Mouse (Mus musculus) thymus, postnatal 36 days (tissue): Measurements from ENCODE around the gene Hdac2.

Source experiments
- DNase-seq, 2 experiments: peaks; one replicate each; pipeline ENCODE4 v3.0.0; 2022; ENCODE audit warnings: mixed read lengths in 2 of 2

The Hdac2 gene

GRCm38 (mm10) chr10:36974086-36974675 is at the start of gene Hdac2:
Gene Hdac2 (plus strand): TSS chr10:36974544.
- peak; percentile 86 to 87 for DNase-seq

DNA sequence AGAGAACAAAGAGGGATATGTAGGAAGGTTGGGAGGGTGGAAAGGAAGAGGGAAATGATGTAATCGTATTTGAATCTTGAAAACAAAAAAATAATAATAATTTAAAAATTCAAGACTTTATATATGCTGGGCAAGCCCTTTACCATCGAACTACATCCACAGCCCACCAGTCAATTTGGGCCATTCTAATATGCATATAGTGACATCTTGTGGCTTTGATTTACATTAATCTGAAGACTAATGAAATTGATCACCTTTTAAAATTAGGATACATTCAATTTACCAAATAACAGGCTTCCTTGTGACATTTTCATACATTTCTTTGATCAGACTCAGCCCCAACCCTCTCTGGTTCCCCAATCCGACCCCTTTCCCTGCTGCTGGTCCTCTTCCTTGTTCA is 46.1 kb upstream of the Hdac2 start:
- no peak for DNase-seq

GRCm38 (mm10) chr10:36935863-36936262 is 38.5 kb upstream of the Hdac2 start:
- DNase-seq, result no peak

DNA sequence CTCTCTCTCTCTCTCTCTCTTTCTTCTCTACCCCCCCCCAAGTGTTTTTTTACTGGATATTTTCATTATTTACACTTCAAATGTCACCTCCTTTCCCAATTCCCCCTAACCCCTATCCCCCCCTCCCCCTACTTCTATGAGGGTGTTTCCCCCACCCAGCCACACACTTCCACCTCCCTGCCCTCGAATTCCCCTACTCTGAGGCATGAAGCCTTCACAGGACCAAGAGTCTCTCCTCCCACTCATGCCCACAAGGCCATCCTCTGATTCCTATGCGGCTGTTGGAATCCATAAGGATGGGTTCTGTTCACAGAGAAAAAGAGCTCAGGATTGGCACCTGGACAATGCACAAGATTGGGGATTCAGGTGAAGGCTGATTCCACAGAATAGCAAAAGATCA is 38.1 kb upstream of the Hdac2 start:
- no peak for DNase-seq

- DNase-seq, result no peak
Observed at GRCm38 (mm10) chr10:36951742-36952141, 22.6 kb upstream of the Hdac2 start.

GRCm38 (mm10) chr10:36952622-36953021 is 21.7 kb upstream of the Hdac2 start:
- DNase-seq, result no peak

GRCm38 (mm10) chr10:36959563-36960110 is 14.7 kb upstream of the Hdac2 start:
- no peak for DNase-seq

- no peak for DNase-seq
Observed at GRCm38 (mm10) chr10:36964406-36964805, 9.9 kb upstream of the Hdac2 start.

DNA sequence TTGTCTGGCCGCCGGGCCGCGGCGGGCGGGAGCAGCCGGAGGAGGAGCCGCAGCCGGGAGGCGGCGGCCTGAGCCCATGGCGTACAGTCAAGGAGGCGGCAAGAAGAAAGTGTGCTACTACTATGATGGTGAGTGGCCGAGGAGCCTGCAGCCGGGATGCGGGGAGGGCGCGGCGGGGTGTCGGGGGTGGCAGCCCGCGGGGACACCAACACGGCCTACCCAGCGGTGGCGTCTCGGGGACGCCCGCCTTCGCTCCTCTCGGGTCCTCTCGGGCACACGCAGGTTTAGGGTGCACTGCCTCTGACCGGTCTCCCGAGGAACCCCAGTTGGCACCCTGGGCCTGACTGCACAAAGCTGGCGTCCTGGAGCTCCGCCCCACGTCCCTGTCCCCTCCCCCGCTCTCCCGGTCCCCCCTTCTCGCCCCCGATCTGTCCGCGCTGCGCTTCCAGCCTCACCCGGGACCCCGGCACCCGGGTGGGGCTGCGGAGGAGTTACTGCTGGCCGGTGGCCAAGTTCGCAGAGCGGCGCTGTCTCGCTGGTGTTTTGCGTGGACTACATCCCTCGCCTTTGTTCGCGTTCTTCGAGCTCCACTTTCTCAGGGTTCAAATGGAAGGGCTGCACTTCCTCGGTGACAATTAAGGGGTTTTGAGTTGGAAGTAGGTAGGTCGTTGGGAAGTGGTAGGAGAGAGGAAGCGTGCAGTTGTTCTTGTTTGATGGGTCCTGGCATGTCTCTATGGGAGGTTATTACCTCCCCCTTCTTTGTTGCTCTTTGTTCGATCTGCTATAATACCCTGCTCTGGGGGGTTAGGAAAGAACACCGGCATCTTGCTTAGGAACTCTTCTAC is 554 bp downstream of the Hdac2 start:
- peak; percentile 77 to 80 for DNase-seq

- DNase-seq, result no peak
Observed at GRCm38 (mm10) chr10:36981866-36982265, 7.5 kb downstream of the Hdac2 start.

GRCm38 (mm10) chr10:36992149-36992548 is 17.8 kb downstream of the Hdac2 start:
- DNase-seq, result no peak

DNA sequence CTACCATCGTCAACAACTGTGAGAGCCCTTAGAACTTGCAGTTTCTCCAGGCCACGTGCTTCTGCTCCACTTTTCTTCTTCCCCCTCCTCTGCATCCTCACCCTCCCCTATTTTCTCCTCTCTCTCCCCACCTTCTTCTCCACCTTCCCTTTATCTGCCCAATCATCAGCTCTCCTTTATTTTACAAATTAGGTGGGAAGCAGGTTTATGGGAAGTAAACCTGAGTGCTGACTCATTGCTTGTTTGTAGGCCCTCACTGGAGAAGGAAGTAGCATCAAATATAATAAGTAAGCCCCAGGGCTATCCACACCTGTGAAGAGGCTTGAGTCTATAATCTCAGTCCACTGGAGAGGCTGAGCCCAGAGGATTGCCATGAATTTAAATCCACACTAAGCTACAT is 26.5 kb downstream of the Hdac2 start:
- DNase-seq, result no peak

DNA sequence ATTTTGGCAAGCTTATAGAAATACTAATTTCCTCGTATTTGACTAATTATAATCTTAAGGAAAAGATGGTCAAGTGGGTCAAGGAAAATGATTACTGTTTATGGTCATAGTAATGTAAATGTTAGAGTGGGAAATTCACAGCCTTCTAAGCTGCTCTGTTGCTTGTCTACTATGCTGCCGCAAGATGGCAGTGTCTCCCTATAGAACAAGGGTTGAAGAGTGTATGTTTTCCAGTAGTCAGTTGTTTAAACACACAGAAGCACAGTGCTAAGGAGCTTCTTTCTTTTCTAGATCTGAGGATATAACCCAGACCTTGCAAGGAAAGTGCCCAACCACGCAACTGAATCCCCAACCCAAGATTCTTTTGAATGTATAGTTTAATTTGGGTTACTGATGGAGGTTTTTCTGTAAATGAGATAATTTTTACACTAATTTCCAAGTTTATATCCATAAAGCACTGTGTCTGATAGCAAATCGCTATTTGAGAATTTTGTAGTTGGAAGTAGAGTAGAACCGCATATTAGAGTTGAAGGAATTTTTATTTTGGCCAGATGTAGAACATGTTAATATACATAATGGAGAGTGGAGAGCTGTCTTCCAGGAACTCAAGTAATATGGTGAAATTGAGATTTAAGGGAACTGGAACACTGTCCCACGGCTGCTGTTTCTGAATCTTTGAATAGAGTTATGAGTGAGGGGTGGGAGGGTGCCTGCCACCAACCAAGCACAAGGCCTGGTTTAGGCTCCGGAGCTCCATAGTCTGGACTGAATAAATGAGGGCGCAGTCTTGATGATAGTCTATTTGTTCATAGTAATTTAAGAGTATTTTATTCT is 40.1 kb downstream of the Hdac2 start:
- peak; percentile 35 to 50 for DNase-seq

DNA sequence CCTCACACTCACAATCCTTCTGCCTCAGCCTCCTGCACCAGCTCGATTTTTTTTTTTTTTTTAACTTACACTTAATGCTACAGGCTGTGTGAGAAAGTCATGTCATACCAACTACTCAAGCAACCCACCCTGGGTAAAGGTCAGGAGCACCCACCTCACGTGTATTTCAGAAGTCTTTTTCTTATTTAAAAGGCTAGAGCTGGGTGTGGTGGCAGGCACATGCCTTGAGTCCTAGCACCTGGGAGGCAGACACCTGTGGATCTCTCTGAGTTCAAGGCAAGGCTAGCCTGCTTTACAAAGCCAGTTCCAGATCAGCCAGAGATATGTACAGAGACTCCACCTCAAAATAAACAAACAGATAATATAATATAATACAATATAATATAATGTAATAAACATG is 41.4 kb downstream of the Hdac2 start:
- DNase-seq, result no peak

DNA sequence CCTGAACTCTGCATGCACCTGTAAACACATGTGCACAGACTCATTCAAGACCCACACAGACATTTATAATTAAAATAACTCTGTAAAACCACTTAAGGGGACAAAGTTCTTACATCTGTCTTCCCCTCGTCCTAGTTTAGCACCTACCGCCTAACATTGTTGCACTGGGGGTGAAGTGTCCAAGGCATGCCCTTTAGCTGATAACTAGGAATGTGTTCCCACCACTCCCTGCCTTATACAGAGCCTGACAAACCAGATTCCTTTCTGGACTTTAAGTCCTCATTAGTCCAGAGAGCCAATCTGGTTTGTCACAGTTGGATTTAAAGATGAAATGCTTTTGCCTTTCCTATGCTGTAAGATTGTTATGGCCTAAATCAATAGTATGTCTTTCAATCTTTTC is 41.9 kb downstream of the Hdac2 start:
- no peak for DNase-seq

DNA sequence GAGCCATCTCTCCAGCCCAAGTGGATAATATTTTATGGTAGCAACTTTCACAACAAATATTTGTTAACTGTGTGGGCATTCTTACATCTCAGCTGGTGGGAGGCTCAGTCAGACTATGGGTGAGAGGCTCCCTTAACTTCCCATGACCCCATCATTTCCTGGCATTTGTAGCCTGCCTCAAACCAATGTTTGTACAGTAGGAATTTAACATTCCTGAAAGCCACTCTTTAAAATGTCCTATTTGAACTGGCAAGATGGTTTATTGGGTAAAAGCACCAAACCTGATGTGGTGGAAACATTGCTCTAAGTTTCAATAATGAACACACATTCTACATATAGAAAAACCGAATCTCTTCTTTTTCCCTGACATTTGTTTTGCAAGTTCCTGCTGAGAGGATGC is 50.0 kb downstream of the Hdac2 start:
- no peak for DNase-seq

DNA sequence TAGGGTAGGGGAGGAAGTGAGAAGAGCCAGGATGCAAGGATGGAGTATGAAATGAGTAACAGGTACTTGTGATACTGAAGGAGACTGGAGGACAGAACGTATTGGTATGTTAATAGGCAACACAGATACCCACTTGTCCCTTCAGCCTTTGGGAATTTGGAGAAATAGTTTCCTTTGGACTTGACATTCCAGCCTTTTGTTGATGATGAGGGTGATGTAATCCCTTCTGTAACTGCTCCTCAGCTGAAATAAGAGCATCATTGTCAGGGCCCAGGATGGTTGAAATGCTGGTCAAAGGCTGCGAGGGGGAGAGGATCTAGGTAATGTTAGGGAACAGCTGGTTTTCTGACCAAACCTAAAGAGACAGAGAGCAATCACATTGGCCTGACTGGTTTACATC is 54.3 kb downstream of the Hdac2 start:
- DNase-seq, result no peak

DNA sequence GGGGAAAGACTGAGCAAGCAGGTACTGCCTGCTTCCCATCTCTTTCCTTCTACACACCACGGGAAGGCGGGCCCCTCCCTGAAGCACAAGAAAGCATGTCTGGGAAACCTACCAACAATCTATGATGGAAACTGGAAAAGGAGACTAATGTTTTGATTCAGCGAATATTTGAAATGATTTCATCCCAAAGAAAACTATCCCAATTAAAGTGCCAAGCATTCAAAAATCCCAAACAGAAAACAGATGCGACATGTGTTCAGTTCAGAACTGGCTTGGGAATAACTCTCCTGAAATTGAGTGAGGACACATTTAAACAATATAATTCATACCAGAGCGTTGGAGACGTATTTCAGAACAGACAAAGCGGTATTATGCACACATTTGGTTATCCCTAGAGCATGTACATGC is 60.8 kb downstream of the Hdac2 start:
- no peak for DNase-seq

GRCm38 (mm10) chr10:37047661-37048098 is 73.3 kb downstream of the Hdac2 start:
- no peak for DNase-seq
